Mouse (Mus musculus): ENCODE data around the gene Kcnk5. TPM values are rescaled to one million over a fixed set of nuclear protein-coding genes. Genes with fewer than 3 reads are reported as not detected.

The Kcnk5 gene
- total and polyA plus RNA-seq, 2 experiments from 2014 or later: 0.70 to 0.99 TPM

DNA sequence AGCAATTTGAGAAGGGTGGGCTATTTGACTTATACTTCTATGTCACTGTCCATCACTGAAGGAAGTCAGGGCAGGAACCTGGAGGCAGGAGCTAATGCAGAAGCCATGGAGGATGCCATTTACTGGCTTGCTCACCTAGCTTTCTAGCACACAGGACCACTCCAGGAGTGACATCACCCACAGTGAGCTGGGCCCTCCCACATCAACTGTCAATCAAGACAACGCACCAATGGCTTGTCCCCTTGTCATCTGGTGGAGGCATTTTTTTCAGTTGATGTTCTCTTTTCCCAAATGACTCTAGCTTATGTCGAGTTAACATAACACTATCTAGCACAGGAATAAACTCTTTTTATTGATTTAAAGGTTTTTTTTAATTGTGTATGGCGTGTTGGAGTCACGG, 12.4 kb downstream of the Kcnk5 start:
- no peak for TF ChIP-seq CTCF (IDR thresholded peaks at IDR 0.05)
- Histone ChIP-seq H3K36me3 (ENCODE audit: insufficient read depth, low read length) (no peaks in the 10 kb centered on the region), H3K4me3 (ENCODE audit: low read depth, low read length) (no peak overlapping the region), H3K27me3 (ENCODE audit: insufficient read depth, low read length) (no peaks in the 10 kb centered on the region), H3K27ac (ENCODE audit: low read depth, low read length) (no peak overlapping the region), H3K4me1 (ENCODE audit: insufficient read depth, low read length) (0 out of 2 replicates have a peak, but pooled peaks cover 4% of the 10 kb centered on the region), H3K4me2 (ENCODE audit: low read depth, low read length, poor library complexity, severe bottlenecking) (no peak overlapping the region), H3K9ac (replicated peaks; ENCODE audit: low read length, poor library complexity, severe bottlenecking) (no peak overlapping the region), H3K9me3 (ENCODE audit: low read length) (no peaks in the 10 kb centered on the region)
- WGBS: 95% methylated on average over 4 of the region's 4 CpGs
- DNase-seq (ENCODE audit: low spot score) (no peak), ATAC-seq (ENCODE audit: low FRiP score) (no peak)

DNA sequence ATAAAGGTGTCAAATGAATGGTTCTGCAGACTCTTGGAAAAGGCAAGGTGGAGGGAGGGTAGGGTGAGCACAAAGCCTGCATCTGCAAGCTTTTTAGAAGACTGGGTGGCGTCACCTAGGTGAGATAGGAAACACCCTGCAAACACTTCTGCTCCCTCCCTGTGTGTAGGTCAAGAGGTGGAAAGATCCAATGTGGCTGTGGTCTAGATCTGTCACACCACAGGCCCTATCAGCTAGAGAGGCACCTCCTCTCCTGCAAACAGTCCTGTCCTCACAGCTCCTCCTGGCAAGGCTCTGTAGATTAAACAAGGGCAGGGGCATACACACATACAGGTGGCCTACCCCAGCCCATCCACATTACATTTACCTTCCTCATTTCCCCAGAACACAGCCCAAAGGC, 13.1 kb downstream of the Kcnk5 start:
- H3K36me3 ChIP-seq (ENCODE audit: insufficient read depth, low read length): no peaks in the 10 kb centered on the region
- 0 out of 2 replicates have a peak, but pooled peaks cover 4% of the 10 kb centered on the region for H3K4me1 ChIP-seq (ENCODE audit: insufficient read depth, low read length)
- H3K4me3 ChIP-seq (ENCODE audit: low read depth, low read length): no peak overlapping the region
- no peaks in the 10 kb centered on the region for H3K9me3 ChIP-seq (ENCODE audit: low read length)
- no peaks in the 10 kb centered on the region for H3K27me3 ChIP-seq (ENCODE audit: insufficient read depth, low read length)
- no peak overlapping the region for H3K27ac ChIP-seq (ENCODE audit: low read depth, low read length)
- DNase-seq (ENCODE audit: low spot score) (no peak), ATAC-seq (ENCODE audit: low FRiP score) (no peak)
- no peak overlapping the region for H3K4me2 ChIP-seq (ENCODE audit: low read depth, low read length, poor library complexity, severe bottlenecking)
- H3K9ac ChIP-seq (replicated peaks; ENCODE audit: low read length, poor library complexity, severe bottlenecking): no peak overlapping the region
- no peak for TF ChIP-seq CTCF (IDR thresholded peaks at IDR 0.05)
- 96% methylated on average over 1 of the region's 1 CpGs for WGBS

- H3K27ac ChIP-seq (ENCODE audit: low read depth, low read length): no peak overlapping the region
- DNase-seq (ENCODE audit: low spot score) (no peak), ATAC-seq (ENCODE audit: low FRiP score) (no peak)
- H3K4me2 ChIP-seq (ENCODE audit: low read depth, low read length, poor library complexity, severe bottlenecking): no peak overlapping the region
- no peaks in the 10 kb centered on the region for H3K27me3 ChIP-seq (ENCODE audit: insufficient read depth, low read length)
- H3K9me3 ChIP-seq (ENCODE audit: low read length): no peaks in the 10 kb centered on the region
- no peak for TF ChIP-seq CTCF (IDR thresholded peaks at IDR 0.05)
- 89% methylated on average over 2 of the region's 2 CpGs for WGBS
- no peaks in the 10 kb centered on the region for H3K36me3 ChIP-seq (ENCODE audit: insufficient read depth, low read length)
- H3K4me3 ChIP-seq (ENCODE audit: low read depth, low read length): no peak overlapping the region
- H3K4me1 ChIP-seq (ENCODE audit: insufficient read depth, low read length): 0 out of 2 replicates have a peak, but pooled peaks cover 4% of the 10 kb centered on the region
- no peak overlapping the region for H3K9ac ChIP-seq (replicated peaks; ENCODE audit: low read length, poor library complexity, severe bottlenecking)
Observed at GRCm38 (mm10) chr14:20168054-20168453, 13.6 kb downstream of the Kcnk5 start.

- Histone ChIP-seq H3K9me3 (ENCODE audit: low read length) (no peaks in the 10 kb centered on the region), H3K9ac (replicated peaks; ENCODE audit: low read length, poor library complexity, severe bottlenecking) (no peak overlapping the region), H3K4me2 (ENCODE audit: low read depth, low read length, poor library complexity, severe bottlenecking) (no peak overlapping the region), H3K27ac (ENCODE audit: low read depth, low read length) (no peak overlapping the region), H3K27me3 (ENCODE audit: insufficient read depth, low read length) (no peaks in the 10 kb centered on the region), H3K4me3 (ENCODE audit: low read depth, low read length) (no peak overlapping the region), H3K36me3 (ENCODE audit: insufficient read depth, low read length) (no peaks in the 10 kb centered on the region), H3K4me1 (ENCODE audit: insufficient read depth, low read length) (no peaks in the 10 kb centered on the region)
- 78% methylated on average over 1 of the region's 1 CpGs for WGBS
- ATAC-seq (ENCODE audit: low FRiP score) (no peak), DNase-seq (ENCODE audit: low spot score) (no peak)
- TF ChIP-seq CTCF (IDR thresholded peaks at IDR 0.05): no peak
Observed at GRCm38 (mm10) chr14:20165413-20165812, 16.2 kb downstream of the Kcnk5 start.

GRCm38 (mm10) chr14:20164438-20164837, 17.2 kb downstream of the Kcnk5 start:
- H3K9me3 ChIP-seq (ENCODE audit: low read length): no peaks in the 10 kb centered on the region
- H3K9ac ChIP-seq (replicated peaks; ENCODE audit: low read length, poor library complexity, severe bottlenecking): no peak overlapping the region
- no peak overlapping the region for H3K4me2 ChIP-seq (ENCODE audit: low read depth, low read length, poor library complexity, severe bottlenecking)
- H3K4me1 ChIP-seq (ENCODE audit: insufficient read depth, low read length): no peaks in the 10 kb centered on the region
- no peak for TF ChIP-seq CTCF (IDR thresholded peaks at IDR 0.05)
- no peaks in the 10 kb centered on the region for H3K36me3 ChIP-seq (ENCODE audit: insufficient read depth, low read length)
- H3K27ac ChIP-seq (ENCODE audit: low read depth, low read length): no peak overlapping the region
- H3K27me3 ChIP-seq (ENCODE audit: insufficient read depth, low read length): no peaks in the 10 kb centered on the region
- ATAC-seq (ENCODE audit: low FRiP score) (no peak), DNase-seq (ENCODE audit: low spot score) (no peak)
- WGBS: 92% methylated on average over 7 of the region's 7 CpGs
- H3K4me3 ChIP-seq (ENCODE audit: low read depth, low read length): no peak overlapping the region

DNA sequence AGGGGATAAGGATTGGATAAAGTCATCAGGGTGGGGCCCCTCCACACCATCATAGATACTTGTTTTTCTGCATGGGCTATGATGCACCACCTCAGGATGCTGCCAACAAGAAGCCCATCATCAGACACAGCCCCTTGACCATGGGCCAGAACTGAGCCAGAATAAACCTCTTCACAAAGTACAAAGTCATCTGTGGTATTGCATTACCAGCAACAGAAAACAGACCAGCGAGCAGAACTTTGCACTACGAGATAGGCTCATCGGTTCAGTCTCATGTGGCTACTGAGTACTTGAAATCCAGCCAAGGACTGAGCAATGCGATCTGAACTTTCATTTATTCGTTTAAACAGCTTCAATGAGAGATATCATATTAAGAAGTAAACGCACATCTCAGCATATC, 18.9 kb downstream of the Kcnk5 start:
- no peak for TF ChIP-seq CTCF (IDR thresholded peaks at IDR 0.05)

More for the DNA sequence above, 18.9 kb downstream of the Kcnk5 start:
- Histone ChIP-seq H3K4me3 (ENCODE audit: low read depth, low read length) (no peak overlapping the region), H3K4me1 (ENCODE audit: insufficient read depth, low read length) (no peaks in the 10 kb centered on the region), H3K9me3 (ENCODE audit: low read length) (no peaks in the 10 kb centered on the region), H3K9ac (replicated peaks; ENCODE audit: low read length, poor library complexity, severe bottlenecking) (no peak overlapping the region), H3K27me3 (ENCODE audit: insufficient read depth, low read length) (no peaks in the 10 kb centered on the region), H3K36me3 (ENCODE audit: insufficient read depth, low read length) (no peaks in the 10 kb centered on the region), H3K4me2 (ENCODE audit: low read depth, low read length, poor library complexity, severe bottlenecking) (no peak overlapping the region), H3K27ac (ENCODE audit: low read depth, low read length) (no peak overlapping the region)
- WGBS: 87% methylated on average over 6 of the region's 6 CpGs
- ATAC-seq (ENCODE audit: low FRiP score): no peak
- no peak for DNase-seq (ENCODE audit: low spot score)
